Mouse (Mus musculus) hindbrain, embryonic 12.5 days (tissue): ENCODE results near the gene Sstr3. TPM values are rescaled to one million over a fixed set of nuclear protein-coding genes. Genes with fewer than 3 reads are reported as not detected.

ENCODE experiments used
- ATAC-seq: fragments of 200-750 bp; cut with Nextera tagmentation; 2 replicates; pipeline ENCODE4 v1.8.0; 2017; ENCODE audit warnings: moderate TSS enrichment; ENCODE audit not compliant: low FRiP score
- H3K27ac ChIP-seq: fragments of 300-500 bp; sonication (generic); 2 replicates; pipeline ENCODE4 v1.5.1; 2016; ENCODE audit warnings: mild to moderate bottlenecking
- H3K27me3 ChIP-seq: fragments of 300-500 bp; sonication (generic); 2 replicates; pipeline ENCODE4 v1.6.1; 2016; ENCODE audit warnings: mild to moderate bottlenecking
- H3K36me3 ChIP-seq: fragments of 300-500 bp; sonication (generic); 2 replicates; pipeline ENCODE4 v1.6.1; 2016; ENCODE audit warnings: mild to moderate bottlenecking
- H3K4me1 ChIP-seq: fragments of 300-500 bp; sonication (generic); 2 replicates; pipeline ENCODE4 v1.6.1; 2016
- H3K4me2 ChIP-seq: fragments of 300-500 bp; sonication (generic); replicated peaks from 2 replicates; pipeline ENCODE4 v1.6.1; 2016; ENCODE audit warnings: mild to moderate bottlenecking
- H3K4me3 ChIP-seq: fragments of 300-500 bp; sonication (generic); 2 replicates; pipeline ENCODE4 v1.5.1; 2016; ENCODE audit warnings: mild to moderate bottlenecking
- H3K9ac ChIP-seq: fragments of 300-500 bp; sonication (generic); 2 replicates; pipeline ENCODE4 v1.6.1; 2016; ENCODE audit warnings: mild to moderate bottlenecking, moderate library complexity
- H3K9me3 ChIP-seq: fragments of 300-500 bp; sonication (generic); replicated peaks from 2 replicates; pipeline ENCODE4 v1.6.1; 2016; ENCODE audit warnings: mild to moderate bottlenecking
- WGBS: fragments of 180-500 bp; shearing (Covaris S2); methylation state at CpG from one replicate; pipeline ENCODE4 v1.1.7; 2016; 5-methylcytosine and 5-hydroxymethylcytosine counted together
- polyA plus RNA-seq: library from polyadenylated mRNA; unstranded; fragments of >200 nt; fragmentation: Nextera tagmentation; extraction: Ambion mirVana; gene quantifications from 2 replicates; pipeline ENCODE4 v1.2.1, GENCODE M21; 2016

The Sstr3 gene
- polyA plus RNA-seq, 1 experiment from 2014 or later = 0.09 TPM

DNA sequence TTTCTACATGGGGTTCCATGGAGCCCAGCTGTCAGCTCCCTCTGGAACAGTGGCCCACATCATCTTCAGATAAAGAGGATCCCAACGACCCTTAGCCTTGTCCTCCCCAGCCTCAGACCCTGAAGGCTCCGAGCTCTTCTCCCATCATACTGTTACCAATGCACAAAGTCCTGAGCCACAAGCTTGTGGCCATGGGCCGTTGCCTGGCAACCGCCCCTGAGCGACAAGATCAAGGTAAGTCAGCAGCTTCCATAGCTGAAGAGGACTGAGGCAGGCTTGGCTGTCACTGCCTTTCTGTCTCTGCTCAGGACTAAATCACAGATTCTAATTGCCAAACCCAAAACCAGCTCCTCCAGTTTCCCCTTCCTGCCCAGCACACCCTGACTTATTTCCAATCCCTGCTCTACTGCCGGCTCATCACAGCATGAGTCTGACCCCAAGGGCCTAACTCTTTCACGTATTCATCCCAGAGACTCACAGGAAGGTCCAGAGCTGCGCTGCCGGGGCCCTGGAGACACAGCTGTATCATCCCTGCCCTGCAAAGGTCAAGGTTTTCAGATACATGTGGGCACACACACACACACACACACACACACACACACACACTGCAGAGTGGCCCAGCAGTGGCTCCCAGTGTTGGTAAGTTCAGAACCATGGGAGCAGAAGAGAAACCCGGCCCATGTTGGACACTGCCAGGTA is 8.6 kb downstream of the Sstr3 start:
- ATAC-seq = no peak
- H3K9ac ChIP-seq = no peak overlapping the region
- H3K4me1 ChIP-seq = peaks cover 15% of the 10 kb centered on the region
- H3K4me2 ChIP-seq = no peak overlapping the region
- no peak overlapping the region for H3K4me3 ChIP-seq
- 42% methylated on average over 10 of the region's 10 CpGs for WGBS
- H3K36me3 ChIP-seq = no peaks in the 10 kb centered on the region
- H3K27ac ChIP-seq = no peak overlapping the region
- H3K9me3 ChIP-seq = no peaks in the 10 kb centered on the region
- peaks cover 25% of the 10 kb centered on the region for H3K27me3 ChIP-seq

DNA sequence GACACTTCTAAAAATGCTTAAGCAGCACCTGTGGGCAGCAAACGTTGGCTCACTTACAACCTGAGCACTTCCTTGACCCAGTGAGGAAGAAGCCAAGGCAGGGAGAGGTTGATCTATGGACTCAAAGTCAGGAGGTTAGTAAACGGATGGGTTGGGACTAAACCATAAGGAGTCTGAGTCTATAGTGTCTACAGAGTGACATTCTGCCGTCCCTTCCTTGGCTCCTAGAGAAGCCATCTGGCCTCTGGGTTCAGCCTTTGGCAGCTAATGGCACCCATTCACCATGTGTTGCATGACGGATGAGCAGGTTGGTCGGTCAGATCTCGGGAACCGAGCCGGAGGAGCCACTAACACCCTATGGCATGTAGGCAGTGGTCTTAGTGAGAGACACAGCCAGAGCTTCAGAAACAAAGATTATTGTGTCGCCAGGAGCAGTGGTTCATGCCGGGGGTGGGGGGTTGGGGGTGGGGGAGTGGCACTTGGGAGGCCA is 11.1 kb downstream of the Sstr3 start:
- no peak overlapping the region for H3K4me2 ChIP-seq
- H3K9ac ChIP-seq = peak overlapping the region; percentile 15; the same call in 1 of the 2 replicates
- peaks cover 35% of the 10 kb centered on the region for H3K4me1 ChIP-seq
- no peaks in the 10 kb centered on the region for H3K9me3 ChIP-seq
- ATAC-seq = no peak
- H3K36me3 ChIP-seq = no peaks in the 10 kb centered on the region
- H3K4me3 ChIP-seq = no peak overlapping the region
- no peak overlapping the region for H3K27ac ChIP-seq
- H3K27me3 ChIP-seq = peaks cover 13% of the 10 kb centered on the region
- 81% methylated on average over 10 of the region's 10 CpGs for WGBS

DNA sequence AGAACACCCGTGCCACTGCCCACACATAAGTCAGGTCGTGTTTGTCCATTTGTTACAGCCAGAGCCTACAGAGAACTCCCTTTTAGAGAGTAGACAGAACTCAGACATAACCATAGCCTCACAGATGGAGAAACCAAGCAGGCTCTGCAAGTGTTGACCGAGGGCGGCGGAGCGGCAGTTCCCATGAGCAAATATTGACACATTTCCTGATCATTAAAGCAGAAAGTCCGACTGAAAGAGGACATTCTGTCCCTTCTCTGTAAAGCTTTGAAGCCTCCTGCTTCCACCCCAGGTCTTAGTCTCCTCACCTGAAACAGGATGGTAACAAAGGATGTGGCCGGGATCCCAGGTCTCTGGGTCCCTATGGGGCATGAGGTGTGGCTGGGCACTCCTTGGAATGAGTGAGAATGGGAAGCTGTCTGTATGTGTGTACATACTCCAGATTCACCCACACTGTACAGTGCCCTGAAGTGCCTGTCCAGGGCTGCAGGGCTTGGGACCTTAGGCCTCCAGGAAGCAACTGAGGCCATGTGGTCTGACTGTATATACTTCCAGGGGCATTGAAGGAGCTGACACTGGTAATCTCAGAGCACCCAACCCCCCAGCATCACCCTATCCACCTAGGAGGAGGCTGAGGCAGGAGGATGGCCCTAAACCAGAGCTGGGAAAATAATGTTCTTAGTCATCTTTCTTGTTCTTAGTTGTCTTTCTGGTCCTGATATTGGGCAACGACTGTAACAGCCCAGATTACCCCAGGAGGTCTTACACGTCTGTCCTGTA is 11.7 kb downstream of the Sstr3 start:
- no peak overlapping the region for H3K4me2 ChIP-seq
- H3K27ac ChIP-seq = no peak overlapping the region
- no peak overlapping the region for H3K9ac ChIP-seq

GRCm38 (mm10) chr15:78531901-78532469 is 12.5 kb downstream of the Sstr3 start:
- under 1% methylated on average over 25 of the region's 25 CpGs for WGBS
- Histone ChIP-seq H3K4me2 (peak overlapping the region; percentile 56), H3K27ac (peak overlapping the region; percentile 82)

More for the DNA sequence above, 11.7 kb downstream of the Sstr3 start:
- peaks cover 35% of the 10 kb centered on the region for H3K4me1 ChIP-seq
- H3K4me3 ChIP-seq = no peak overlapping the region
- no peaks in the 10 kb centered on the region for H3K9me3 ChIP-seq
- peaks cover 8% of the 10 kb centered on the region for H3K27me3 ChIP-seq
- no peaks in the 10 kb centered on the region for H3K36me3 ChIP-seq
- no peak for ATAC-seq
- 73% methylated on average over 10 of the region's 10 CpGs for WGBS

GRCm38 (mm10) chr15:78531451-78531720 is 13.1 kb downstream of the Sstr3 start:
- H3K9ac ChIP-seq = peak overlapping the region; percentile 42; the same call in 1 of the 2 replicates
- peak overlapping the region; percentile 82; the same call in 1 of the 2 replicates for H3K27ac ChIP-seq
- peaks cover 35% of the 10 kb centered on the region for H3K4me1 ChIP-seq
- no peaks in the 10 kb centered on the region for H3K9me3 ChIP-seq
- 69% methylated on average over 4 of the region's 4 CpGs for WGBS
- H3K4me2 ChIP-seq = peak overlapping the region; percentile 56
- no peaks in the 10 kb centered on the region for H3K36me3 ChIP-seq
- H3K27me3 ChIP-seq = peaks cover 8% of the 10 kb centered on the region; the same call in 1 of the 2 replicates
- no peak; the same call in 1 of the 2 replicates for ATAC-seq
- no peak overlapping the region for H3K4me3 ChIP-seq

More at GRCm38 (mm10) chr15:78531901-78532469, 12.5 kb downstream of the Sstr3 start:
- peak overlapping the region; percentile 31 for H3K4me3 ChIP-seq
- H3K9me3 ChIP-seq = no peaks in the 10 kb centered on the region
- H3K4me1 ChIP-seq = peaks cover 35% of the 10 kb centered on the region
- peaks cover 8% of the 10 kb centered on the region for H3K27me3 ChIP-seq
- ATAC-seq = peak; percentile 85
- no peaks in the 10 kb centered on the region for H3K36me3 ChIP-seq
- H3K9ac ChIP-seq = peak overlapping the region; percentile 42; the same call in 1 of the 2 replicates

DNA sequence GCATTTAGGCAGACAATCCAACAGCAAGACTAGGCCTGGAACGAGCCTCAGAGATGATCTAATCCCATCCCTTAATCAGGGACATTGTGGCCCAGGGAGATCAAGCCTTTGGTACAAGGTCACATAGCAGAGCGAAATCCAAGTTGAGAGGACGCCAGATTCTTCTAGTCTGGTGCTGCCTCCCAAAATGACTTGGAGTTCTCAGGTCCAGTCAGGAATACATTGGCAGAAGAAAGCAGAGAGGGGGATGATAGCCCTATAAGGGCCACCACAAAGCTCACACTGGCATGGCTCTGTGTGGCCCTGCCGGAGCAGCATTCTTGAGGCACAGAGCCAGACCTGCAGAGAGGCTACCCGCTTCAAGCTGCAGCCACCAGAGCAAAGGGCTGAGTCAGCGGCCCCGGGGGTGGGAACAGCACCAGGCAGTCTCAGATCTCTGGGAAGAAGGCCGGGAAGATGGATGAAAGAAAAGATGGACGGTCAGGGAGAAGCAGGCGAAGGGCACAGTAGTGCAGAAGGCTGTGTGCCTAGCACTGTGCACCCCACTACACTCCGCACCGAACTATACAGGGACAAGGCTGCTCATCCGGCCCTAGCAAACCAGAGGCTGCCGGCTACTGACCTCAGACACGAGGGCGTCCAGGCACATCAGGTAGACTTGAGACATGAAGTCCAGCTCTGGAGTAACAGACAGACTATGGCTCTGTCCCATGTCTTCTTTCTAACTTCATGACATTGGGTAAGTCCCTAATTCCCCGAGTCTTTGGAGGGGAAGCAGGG is 13.6 kb downstream of the Sstr3 start, which contains the start of gene C1qtnf6:
TSS of gene C1qtnf6 (minus strand) at position 746 of the 780 bp plus-strand sequence.
- H3K4me2 ChIP-seq = peak within 1 kb of the TSS; percentile 56
- peak within 1 kb of the TSS; percentile 82 for H3K27ac ChIP-seq
- peak within 1 kb of the TSS; percentile 42; the same call in 1 of the 2 replicates for H3K9ac ChIP-seq
- H3K9me3 ChIP-seq = no peaks in the 10 kb centered on the region
- H3K4me1 ChIP-seq = peaks cover 34% of the 10 kb centered on the region
- peaks cover 8% of the 10 kb centered on the region; the same call in 1 of the 2 replicates for H3K27me3 ChIP-seq
- 66% methylated on average over 17 of the region's 17 CpGs for WGBS
- H3K36me3 ChIP-seq = no peaks in the 10 kb centered on the region
- no peak for ATAC-seq
- peak within 1 kb of the TSS; percentile 31 for H3K4me3 ChIP-seq

GRCm38 (mm10) chr15:78530141-78530540 is 14.3 kb downstream of the Sstr3 start:
- 75% methylated on average over 3 of the region's 3 CpGs for WGBS
- no peak overlapping the region for H3K4me2 ChIP-seq

DNA sequence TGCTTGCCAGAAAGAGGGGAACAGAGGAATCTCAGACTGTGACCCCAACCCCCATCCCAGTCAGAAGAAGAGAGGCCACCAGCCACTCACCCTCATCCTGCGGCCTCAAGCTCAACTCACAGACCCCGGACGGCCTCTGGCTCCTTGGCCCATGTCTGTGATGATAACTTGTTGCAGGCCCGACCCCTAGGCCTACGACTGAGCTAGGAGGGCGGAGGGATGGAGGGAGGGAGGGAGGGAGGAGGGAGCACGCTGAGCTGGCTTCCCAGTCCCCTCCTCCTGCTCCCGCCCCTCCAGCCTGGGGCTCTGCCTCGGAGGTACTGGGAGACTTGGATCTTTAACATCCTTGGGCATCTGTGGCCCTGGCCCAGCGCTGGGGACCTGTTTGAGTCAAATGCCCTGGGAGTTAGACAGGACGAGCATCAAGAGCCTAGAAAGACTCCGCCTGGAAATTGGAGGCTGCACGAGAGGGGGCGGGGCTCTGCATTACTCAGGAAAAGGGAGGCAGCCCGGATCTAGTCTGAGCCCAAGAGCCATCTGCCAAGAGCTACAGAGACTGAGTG is 15.0 kb downstream of the Sstr3 start:
- H3K4me1 ChIP-seq = peaks cover 29% of the 10 kb centered on the region
- 1% methylated on average over 13 of the region's 15 CpGs for WGBS
- ATAC-seq = peak; percentile 36
- 0 out of 2 replicates have a peak overlapping the region, but pooled peaks have one; percentile 1 for H3K27ac ChIP-seq
- no peaks in the 10 kb centered on the region for H3K9me3 ChIP-seq
- 0 out of 2 replicates have a peak overlapping the region, but pooled peaks have one; percentile 29 for H3K9ac ChIP-seq
- peaks cover 8% of the 10 kb centered on the region; the same call in 1 of the 2 replicates for H3K27me3 ChIP-seq
- peak overlapping the region; percentile 18 for H3K4me3 ChIP-seq
- H3K36me3 ChIP-seq = no peaks in the 10 kb centered on the region
- peak overlapping the region; percentile 50 for H3K4me2 ChIP-seq

More at GRCm38 (mm10) chr15:78530141-78530540, 14.3 kb downstream of the Sstr3 start:
- Histone ChIP-seq H3K9me3 (no peaks in the 10 kb centered on the region), H3K27ac (no peak overlapping the region), H3K4me3 (no peak overlapping the region), H3K9ac (no peak overlapping the region), H3K36me3 (no peaks in the 10 kb centered on the region), H3K4me1 (peaks cover 29% of the 10 kb centered on the region), H3K27me3 (peaks cover 8% of the 10 kb centered on the region; the same call in 1 of the 2 replicates)
- no peak for ATAC-seq

- no peaks in the 10 kb centered on the region for H3K36me3 ChIP-seq
- 0 out of 2 replicates have a peak overlapping the region, but pooled peaks have one; percentile 29 for H3K9ac ChIP-seq
- no peak for ATAC-seq
- peaks cover 8% of the 10 kb centered on the region; the same call in 1 of the 2 replicates for H3K27me3 ChIP-seq
- H3K4me1 ChIP-seq = peaks cover 29% of the 10 kb centered on the region
- H3K27ac ChIP-seq = 0 out of 2 replicates have a peak overlapping the region, but pooled peaks have one; percentile 1
- 55% methylated on average over 11 of the region's 11 CpGs for WGBS
- H3K4me2 ChIP-seq = peak overlapping the region; percentile 50
- no peaks in the 10 kb centered on the region for H3K9me3 ChIP-seq
- H3K4me3 ChIP-seq = peak overlapping the region; percentile 18
Measured at GRCm38 (mm10) chr15:78528726-78529411, 15.6 kb downstream of the Sstr3 start.

DNA sequence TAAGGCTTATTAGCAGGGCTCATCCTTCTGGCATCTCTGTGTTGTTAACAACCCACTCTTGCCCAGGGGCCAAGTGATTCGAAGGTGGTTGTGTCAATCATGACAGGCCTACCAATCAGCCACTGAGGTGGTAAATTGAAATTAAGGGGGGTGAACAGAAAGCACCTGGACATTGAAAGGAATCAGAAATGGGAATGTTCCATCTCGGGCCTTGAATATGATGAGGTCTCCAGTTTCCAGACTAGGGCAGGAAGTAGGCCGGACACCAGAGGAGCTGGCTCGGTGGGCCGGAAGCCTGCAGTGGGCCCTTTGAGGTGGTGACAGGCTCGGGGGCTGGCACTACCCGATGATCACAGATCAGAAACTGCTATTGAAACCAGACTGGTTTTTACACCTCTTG is 16.5 kb downstream of the Sstr3 start:
- no peaks in the 10 kb centered on the region for H3K9me3 ChIP-seq
- 78% methylated on average over 7 of the region's 7 CpGs for WGBS

More for the DNA sequence above, 16.5 kb downstream of the Sstr3 start:
- ATAC-seq = no peak
- Histone ChIP-seq H3K36me3 (no peaks in the 10 kb centered on the region), H3K4me3 (no peak overlapping the region), H3K4me1 (peaks cover 29% of the 10 kb centered on the region), H3K27me3 (peaks cover 8% of the 10 kb centered on the region; the same call in 1 of the 2 replicates), H3K9ac (no peak overlapping the region), H3K27ac (no peak overlapping the region), H3K4me2 (no peak overlapping the region)
